Mouse (Mus musculus) lung, postnatal 0 days (tissue): Measurements from ENCODE around the gene Gjd3.

Experiments used
- CTCF ChIP-seq: IDR thresholded peaks from 2 replicates; pipeline ENCODE4 v1.5.1; 2016; ENCODE audit warnings: antibody characterized with exemption, mild to moderate bottlenecking
- EP300 ChIP-seq: IDR thresholded peaks from 2 replicates; pipeline ENCODE4 v1.6.1; 2016; ENCODE audit warnings: antibody characterized with exemption, mild to moderate bottlenecking, control low read depth

GRCm38 (mm10) chr11:98947969-98948569, 34.7 kb downstream of the Gjd3 start:
- no peak for TF ChIP-seq CTCF
- no peak for TF ChIP-seq EP300
